Mouse (Mus musculus) lung, adult 2 months (tissue): Measurements from ENCODE around the gene Stk4.

ENCODE experiments used
- CTCF ChIP-seq: fragments of 200-500 bp; IDR thresholded peaks from 2 replicates; pipeline ENCODE4 v1.5.1; 2011; ENCODE audit warnings: mild to moderate bottlenecking, low read length, control low read depth; ENCODE audit not compliant: insufficient read depth
- POLR2A ChIP-seq: fragments of 200-500 bp; IDR thresholded peaks from 2 replicates; pipeline ENCODE4 v1.6.1; 2011; ENCODE audit warnings: low read depth, mild to moderate bottlenecking, control low read depth, low read length, borderline replicate concordance; ENCODE audit errors: extremely low read depth

- no peak for TF ChIP-seq CTCF
- TF ChIP-seq POLR2A: no peak
Measured at GRCm38 (mm10) chr2:164175850-164176249, 105.7 kb downstream of the Stk4 start.
